Mouse (Mus musculus) lung, embryonic 15.5 days (tissue): ENCODE measurements around the gene Abcc4. TPM values are rescaled to one million over a fixed set of nuclear protein-coding genes. Genes with fewer than 3 reads are reported as not detected.

Experiments
- ATAC-seq: fragments of 200-750 bp; cut with Nextera tagmentation; 2 replicates; pipeline ENCODE4 v1.8.0; 2017; ENCODE audit warnings: moderate number of reproducible peaks, borderline replicate concordance; ENCODE audit not compliant: low FRiP score, low TSS enrichment; ENCODE audit errors: extremely low read depth
- H3K27ac ChIP-seq: fragments of 300-500 bp; sonication (generic); 2 replicates; pipeline ENCODE4 v1.5.1; 2015; ENCODE audit warnings: moderate library complexity, mild to moderate bottlenecking, inconsistent platforms
- H3K27me3 ChIP-seq: fragments of 300-500 bp; sonication (generic); 2 replicates; pipeline ENCODE4 v1.6.1; 2015; ENCODE audit warnings: inconsistent platforms
- H3K36me3 ChIP-seq: fragments of 300-500 bp; sonication (generic); 2 replicates; pipeline ENCODE4 v1.6.1; 2015; ENCODE audit warnings: inconsistent platforms
- H3K4me1 ChIP-seq: fragments of 300-500 bp; sonication (generic); 2 replicates; pipeline ENCODE4 v1.6.1; 2015; ENCODE audit warnings: inconsistent platforms
- H3K4me2 ChIP-seq: fragments of 300-500 bp; sonication (generic); 2 replicates; pipeline ENCODE4 v1.6.1; 2015; ENCODE audit warnings: inconsistent platforms, mild to moderate bottlenecking, moderate library complexity
- H3K4me3 ChIP-seq: fragments of 300-500 bp; sonication (generic); 2 replicates; pipeline ENCODE4 v1.5.1; 2015; ENCODE audit warnings: mild to moderate bottlenecking, inconsistent platforms
- H3K9ac ChIP-seq: fragments of 300-500 bp; sonication (generic); 2 replicates; pipeline ENCODE4 v1.6.1; 2015; ENCODE audit warnings: inconsistent platforms
- H3K9me3 ChIP-seq: fragments of 300-500 bp; sonication (generic); 2 replicates; pipeline ENCODE4 v1.6.1; 2016; ENCODE audit warnings: inconsistent platforms
- WGBS: fragments of 180-500 bp; shearing (Covaris S2); methylation state at CpG from one replicate; pipeline ENCODE4 v1.1.7; 2015; 5-methylcytosine and 5-hydroxymethylcytosine counted together
- microRNA-seq: library from miRNA; unstranded; fragments of <30 nt; microRNA quantifications from one replicate; pipeline ENCODE4, GENCODE M21; 2016
- polyA plus RNA-seq: library from polyadenylated mRNA; unstranded; fragments of >200 nt; fragmentation: Nextera tagmentation; extraction: Ambion mirVana; gene quantifications from 2 replicates; pipeline ENCODE4 v1.2.1, GENCODE M21; 2015

The Abcc4 gene
- polyA plus RNA-seq, 1 experiment from 2014 or later, result 2.3 TPM

- Histone ChIP-seq H3K9me3 (no peaks in the 10 kb centered on the region), H3K27ac (no peak overlapping the region), H3K27me3 (peaks cover 59% of the 10 kb centered on the region), H3K4me1 (peaks cover 15% of the 10 kb centered on the region), H3K4me2 (no peak overlapping the region), H3K4me3 (no peak overlapping the region), H3K36me3 (no peaks in the 10 kb centered on the region), H3K9ac (no peak overlapping the region)
- ATAC-seq, result no peak
- 63% methylated on average over 6 of the region's 6 CpGs for WGBS
Measured at GRCm38 (mm10) chr14:118433848-118434247, 272.2 kb downstream of the Abcc4 start.

Small RNA genes within 50 kb of the gene (microRNA-seq; reads per million reads assigned to microRNA genes)
- gene Mir6391, result not detected

Other genes with a start within 250 kb of the Abcc4 start
- 72.3 and 73.8 TPM in 2 replicates for gene Cldn10, start 81.7 kb upstream of the Abcc4 start, polyA plus RNA-seq
- 16.7 and 18.2 TPM in 2 replicates for gene Dzip1, start 219.2 kb upstream of the Abcc4 start, polyA plus RNA-seq
- gene Dnajc3, start 231.8 kb upstream of the Abcc4 start, polyA plus RNA-seq, result 58.6 and 60.4 TPM in 2 replicates